Mouse (Mus musculus): Measurements from ENCODE around the gene Mast4.

Gene Mast4

DNA sequence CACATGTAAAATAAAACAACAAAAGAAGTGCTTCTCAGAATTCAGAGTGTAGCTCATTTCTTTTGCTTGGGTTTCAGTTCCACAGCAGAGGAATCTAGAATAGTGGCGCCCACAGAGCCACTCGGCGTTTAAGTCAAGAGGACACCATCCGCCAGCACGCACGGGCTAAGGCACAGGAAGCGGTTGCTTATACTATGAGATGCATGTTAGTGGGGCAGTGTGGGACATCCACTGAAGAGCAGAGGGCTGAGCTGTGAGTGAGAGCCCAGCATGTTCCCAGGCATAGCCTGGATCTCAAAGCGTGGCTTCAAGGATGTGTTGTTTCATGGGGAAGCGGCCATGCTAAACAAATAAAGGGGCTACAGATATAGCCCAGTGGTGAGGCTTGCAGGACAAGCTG is 214.6 kb downstream of the Mast4 start:
- no peak for DNase-seq (ENCODE audit: low spot score)

DNA sequence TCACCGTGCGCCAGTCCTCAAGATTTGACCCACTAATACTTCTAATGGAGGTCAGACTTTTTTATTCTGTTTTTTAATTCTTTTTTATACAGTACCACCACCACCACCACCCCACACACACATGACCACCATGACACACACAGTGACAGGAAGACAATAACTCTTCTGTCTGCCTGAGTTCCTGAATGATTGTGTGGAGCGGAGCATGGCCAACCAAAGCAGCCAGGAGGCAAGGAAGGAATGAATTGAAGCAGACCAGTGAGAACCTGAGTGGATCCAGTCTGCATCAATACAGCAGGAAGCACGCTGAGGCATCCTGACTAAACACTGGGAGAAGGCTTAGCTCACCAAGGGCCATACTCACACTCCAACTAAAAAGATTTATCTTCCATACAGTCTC is 219.2 kb downstream of the Mast4 start:
- no peak for DNase-seq (ENCODE audit: low spot score)

DNA sequence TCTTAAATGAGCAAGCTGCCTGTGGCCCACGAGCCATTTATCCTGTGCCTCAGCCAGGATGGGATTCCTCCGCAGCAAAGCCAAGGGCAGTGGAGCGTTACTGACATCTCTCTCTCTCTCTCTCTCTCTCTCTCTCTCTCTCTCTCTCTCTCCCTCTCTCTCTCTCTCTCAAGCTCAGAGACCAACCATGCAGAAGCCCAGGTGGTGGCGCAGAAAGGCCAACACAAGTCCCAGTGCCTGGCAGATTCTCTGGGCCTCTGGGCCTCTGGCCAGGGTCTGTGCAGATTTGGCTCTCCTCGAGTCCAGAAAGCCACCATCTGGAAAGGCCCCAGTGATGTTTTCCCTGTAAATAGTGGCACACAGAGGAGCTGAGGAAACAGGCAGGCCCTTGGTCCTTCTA is 220.0 kb downstream of the Mast4 start:
- DNase-seq (ENCODE audit: low spot score), result peak; percentile 57

DNA sequence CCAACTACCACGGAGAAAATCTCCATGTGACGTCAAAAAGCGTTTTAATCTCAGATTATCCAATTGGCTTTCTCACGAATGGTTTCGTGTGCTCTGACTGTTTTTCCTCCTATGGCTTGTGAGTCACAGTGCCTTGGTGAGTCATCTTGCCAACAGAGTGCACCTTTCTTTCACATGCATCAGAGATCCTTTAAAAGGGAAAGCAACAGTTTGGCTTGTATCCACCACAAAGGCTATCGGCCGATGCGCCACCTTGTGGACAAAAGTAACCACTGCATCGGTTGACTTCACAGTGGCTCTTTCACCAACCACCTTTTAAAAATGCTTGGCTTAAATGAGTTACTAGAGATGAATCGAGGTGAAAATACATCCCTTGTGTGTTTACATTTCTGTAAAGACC is 224.4 kb downstream of the Mast4 start:
- DNase-seq (ENCODE audit: low spot score), result peak; percentile 85

DNA sequence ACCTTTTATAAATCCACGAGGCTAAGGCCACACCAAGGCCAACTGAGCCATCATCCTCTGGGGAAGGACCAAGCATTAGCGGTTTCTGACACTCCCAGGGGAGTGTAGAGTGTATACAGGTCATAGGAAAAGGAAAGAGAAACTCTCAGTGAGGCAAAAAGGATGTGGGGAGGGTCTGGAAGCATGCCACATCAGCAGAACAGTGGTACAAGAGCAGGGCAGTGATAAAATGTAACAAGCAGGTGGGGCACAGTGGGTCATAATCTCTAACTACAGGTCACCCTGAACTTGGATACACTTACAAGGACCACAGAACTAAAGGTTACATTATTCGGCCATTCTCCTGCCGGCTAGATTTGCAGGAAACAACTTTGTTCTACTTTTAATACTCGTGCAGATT is 226.9 kb downstream of the Mast4 start:
- DNase-seq (ENCODE audit: low spot score), result no peak

DNA sequence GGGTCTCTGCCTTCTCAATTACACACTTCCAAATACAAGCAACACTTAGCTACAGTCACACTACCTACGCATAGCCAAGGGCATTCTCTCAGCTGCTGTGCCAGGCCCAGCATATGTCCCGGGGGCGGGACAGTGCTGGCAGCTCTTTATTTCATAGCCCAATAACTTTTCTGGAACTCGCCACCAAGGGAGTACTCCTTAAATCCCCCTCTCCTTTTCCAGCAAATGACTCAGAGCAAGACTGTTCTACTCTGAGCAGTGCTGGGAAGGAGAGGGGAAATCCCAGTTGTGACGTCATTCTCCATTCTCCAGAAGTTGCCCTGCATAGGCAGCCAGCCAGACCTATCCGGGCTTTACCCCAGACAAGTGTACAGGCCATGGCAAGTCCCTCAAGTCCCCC is 231.7 kb downstream of the Mast4 start:
- no peak for DNase-seq (ENCODE audit: low spot score)

DNA sequence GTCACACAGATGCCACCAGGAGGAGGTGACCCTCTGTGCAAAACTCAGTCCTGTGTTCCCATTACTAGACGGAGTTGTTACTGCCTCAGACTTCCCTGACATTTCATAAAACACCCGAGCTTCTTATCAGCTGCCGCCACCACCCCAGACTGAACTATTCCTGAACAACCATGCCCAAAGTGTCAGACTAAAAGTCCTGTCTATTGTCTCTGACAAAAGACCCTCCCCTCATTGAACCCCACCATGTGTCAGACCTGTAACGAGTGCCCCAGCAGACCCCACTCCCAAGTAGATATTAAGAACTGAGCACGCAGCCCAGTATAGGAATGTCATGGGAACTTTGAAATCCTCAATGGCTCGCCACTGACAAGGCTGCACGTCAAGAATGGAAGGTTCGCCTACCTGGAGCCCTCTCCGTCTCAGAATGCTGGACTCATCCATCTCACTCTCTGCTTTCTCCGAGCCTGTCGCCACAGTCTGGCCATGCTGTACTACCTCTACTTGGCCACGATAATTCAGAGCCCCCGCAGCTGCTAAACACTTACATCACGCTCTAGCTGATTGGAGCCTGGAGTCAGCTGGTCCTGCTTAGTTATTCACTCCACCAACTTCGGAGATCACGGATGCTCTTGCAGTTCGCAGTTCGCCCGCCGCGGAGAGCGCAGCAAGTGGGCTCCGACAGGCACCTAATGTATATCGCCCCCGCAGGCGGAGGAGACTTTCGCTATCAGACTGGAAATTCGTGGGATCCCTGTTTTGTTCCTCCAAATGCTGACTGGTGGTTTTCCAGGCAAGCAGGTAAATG is 237.7 kb downstream of the Mast4 start:
- peak; percentile 82 for DNase-seq (ENCODE audit: low spot score)

DNA sequence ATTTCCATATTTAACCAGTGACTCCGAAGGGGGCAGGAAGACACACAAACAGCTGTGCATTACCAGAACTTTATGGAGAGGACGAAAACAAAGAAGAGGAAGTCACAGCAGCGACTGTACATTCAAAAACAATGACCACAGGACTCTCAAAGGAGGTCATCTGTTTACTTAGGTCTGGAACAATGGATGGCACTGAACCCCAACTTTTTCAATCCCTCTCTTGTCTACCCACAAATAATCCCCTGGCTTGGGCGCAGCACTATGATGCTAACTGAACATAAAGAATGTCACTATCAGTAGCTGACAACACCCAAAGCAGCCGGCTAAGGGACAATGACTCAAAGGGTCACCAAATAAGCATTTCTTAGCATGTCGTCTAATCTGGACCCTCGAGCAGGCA is 238.8 kb downstream of the Mast4 start:
- no peak for DNase-seq (ENCODE audit: low spot score)

DNA sequence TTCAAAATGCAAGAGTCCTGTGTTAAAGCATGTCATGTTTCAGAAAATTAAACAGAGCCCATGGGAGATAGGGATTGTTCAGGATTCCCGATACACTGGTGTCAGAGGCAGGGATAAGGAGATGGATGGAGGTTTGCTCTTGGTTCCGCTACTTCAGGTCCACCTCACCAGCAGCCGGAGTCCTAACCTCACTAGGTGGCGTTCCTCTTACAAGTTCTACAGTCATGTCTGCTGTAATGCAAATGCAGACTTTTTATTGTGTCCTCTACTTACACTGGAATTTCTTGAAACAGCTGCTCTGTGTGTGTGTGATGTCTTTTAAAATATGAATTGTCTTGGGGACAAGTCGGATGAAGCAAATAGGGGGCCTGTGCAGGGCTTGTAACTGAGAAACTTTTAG is 239.7 kb downstream of the Mast4 start:
- DNase-seq (ENCODE audit: low spot score), result no peak

DNA sequence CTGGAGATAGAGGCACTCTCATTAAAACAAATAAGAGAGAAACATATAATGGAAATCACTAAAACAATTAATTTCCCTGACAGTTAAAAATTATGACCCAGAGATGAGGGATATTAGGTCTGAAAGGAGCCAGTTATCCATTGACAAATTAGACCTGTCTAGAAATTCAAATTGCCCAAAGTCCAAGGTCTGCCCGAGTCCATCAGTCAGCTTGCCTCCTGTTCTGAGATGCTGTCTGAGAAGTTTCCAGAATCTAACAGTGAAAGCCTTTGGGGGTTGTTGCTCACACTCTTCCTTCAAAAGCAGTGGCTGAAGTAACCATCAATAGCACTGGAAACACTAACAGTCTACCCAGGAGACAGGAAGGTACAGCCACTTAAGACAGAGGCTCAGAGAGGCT is 240.6 kb downstream of the Mast4 start:
- no peak for DNase-seq (ENCODE audit: low spot score)

DNA sequence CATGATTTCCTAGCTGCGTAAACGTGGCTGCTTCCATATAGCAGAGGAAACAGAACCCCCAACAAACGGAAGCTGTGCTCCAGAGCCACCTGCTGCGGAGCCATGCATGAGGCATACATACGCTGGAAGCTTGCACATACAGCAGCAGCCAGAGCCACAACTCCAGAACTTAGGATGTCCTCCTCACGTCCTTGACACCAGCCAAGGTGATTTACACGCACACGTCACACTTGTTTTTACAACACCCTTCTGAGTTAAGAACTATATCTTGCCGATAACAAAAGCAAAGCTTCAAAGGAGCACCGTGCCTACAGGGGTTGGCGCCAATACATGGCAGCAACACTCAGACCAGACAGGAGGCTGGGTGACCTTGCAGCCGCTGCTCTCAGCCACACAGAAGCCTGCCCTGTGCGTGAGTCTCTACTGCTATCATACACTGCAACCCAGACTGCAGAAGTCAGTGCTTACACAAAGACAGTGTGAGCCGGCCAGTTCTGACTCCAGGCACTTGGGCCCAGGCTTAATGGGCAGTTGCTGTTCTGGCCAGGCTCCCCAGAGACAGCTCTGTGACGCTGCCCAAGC is 248.7 kb downstream of the Mast4 start:
- no peak for DNase-seq (ENCODE audit: low spot score)

DNA sequence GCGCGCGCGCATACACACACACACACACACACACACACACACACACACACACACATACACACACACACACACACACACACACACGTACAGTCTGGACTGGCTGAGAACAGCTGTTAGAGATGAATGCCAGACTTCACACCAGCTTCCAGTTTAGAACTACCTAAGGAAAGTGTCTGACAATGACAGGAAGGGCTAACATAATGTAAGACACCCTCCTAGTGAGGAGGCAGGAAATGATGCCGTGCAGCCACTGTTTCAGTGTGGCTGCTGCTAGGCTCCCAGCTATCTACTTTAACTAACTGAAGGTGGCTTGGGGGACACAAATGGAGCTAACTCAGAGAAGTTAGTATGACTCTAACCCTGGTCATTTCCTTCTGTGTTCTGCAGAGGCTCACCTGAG is 251.4 kb downstream of the Mast4 start:
- DNase-seq (ENCODE audit: low spot score), result no peak

DNA sequence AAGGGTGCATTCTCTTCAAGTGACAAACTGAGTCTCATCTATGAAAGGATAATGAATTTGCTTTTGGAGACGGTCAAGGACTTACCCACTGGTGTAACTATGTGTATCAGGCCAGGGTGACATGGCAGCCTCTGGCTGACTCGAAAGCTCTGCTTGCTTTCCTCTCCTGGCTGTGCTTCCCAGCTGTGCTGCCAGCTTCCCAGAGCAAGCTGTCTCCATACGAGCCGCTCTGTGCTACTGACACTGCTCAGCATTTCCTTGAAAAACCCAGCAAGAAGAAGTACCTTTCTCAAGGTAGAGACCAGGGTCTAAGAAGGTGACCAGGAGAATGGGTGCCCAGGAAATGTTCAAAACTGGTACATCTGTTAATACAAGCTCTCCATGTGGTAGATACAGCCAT is 254.5 kb downstream of the Mast4 start:
- no peak for DNase-seq (ENCODE audit: low spot score)

DNA sequence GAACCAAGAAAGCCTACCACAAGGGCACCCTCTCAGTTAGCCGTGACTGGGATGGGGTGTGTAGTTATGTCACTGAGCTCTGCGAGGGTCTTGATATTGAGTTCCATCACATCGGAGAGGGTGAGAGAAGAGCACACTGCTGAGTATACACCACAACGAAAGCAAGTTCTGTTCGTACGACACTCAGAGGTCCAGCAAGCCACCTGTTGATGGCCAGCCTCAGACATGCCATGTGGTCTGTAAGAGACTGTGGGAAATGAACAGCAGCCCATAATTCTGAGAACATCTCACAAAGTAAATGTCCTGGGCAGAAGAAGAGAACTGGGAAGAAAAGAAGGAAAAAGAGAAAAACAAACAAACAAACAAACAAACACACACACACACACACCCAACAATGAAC is 255.5 kb downstream of the Mast4 start:
- no peak for DNase-seq (ENCODE audit: low spot score)

DNA sequence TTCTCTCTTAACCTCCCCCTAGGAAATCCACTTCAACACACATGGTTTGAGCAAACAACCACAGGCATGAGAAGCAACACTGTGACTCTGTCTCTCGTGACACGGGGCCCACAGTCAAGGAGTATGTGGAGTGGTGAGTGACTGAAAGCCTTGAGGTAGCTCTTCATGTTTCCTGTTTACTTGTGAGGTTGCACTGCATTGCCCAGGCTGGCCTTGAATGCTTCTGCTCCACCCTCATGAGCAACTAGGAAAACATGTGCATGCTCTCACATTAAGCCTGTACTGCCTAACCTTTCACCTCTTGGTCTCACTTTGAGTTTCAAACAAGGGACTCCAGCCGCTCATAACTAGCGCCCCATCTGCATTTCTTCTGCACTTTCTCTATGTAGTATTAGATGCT is 260.8 kb downstream of the Mast4 start:
- DNase-seq (ENCODE audit: low spot score), result no peak

DNA sequence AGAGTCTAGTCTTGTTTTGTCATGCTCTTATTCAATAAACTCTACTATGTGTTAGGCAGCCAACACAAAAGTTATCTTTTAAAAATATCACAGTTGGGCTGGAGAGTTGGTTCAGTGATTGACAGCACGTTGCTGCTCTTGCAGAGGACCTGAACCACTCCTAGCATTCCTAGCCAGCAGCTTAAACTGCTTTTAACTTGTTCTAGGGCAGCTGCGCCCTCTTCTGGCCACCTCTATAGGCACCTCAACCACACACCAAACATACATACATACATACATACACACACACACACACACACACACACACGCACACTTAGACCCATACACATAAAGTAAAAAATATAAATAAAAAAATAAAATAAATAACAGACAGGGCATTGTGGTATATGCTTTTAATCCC is 262.5 kb downstream of the Mast4 start:
- DNase-seq (ENCODE audit: low spot score), result no peak

DNA sequence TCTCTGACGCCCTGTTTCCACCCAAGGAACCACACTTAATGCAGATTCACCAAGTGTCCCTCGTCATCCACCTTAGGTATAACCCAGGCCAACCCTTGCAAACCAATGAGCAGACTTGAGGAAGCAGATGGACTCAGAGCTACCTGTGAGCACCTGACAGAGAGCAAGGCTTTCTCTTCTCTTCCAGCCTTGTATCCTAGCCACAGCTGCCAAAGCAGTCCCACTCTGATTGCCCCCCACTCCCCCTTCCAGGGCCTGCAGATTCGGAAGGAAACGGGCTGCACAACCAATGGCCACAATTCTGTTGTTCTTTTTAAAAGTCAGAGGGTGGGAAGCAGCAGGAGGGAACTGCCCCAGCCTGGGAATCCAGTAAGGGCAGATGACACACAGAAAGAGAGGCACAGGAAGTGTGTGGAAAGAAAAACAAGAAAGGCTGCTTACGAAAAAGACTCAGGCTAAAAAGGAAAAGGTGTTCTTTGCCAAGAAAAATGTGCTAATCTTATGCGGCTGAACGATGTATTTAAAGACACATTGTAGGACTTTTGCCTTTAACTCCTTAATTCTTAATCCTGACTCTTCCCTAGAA is 266.6 kb downstream of the Mast4 start:
- no peak for DNase-seq (ENCODE audit: low spot score)

DNA sequence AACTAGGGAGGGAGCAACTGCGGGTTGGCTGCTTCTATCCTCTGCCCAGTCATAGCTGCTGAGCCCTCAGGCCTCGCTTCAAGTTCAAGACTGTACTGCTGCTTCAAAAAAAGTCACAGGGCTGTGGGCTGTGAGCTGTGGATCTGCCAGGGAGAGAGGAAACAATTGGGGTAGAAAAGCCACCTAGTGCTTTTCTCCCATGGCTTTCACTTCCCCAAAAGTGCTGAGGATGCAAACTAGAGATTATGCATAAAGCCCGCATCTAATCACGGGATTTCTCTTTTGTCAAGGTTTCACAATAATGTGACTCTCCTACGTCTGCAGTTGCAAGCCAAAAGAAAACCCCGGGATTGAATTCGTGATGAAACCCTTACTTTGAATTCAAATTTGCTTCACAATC is 268.9 kb downstream of the Mast4 start:
- no peak for DNase-seq (ENCODE audit: low spot score)

DNA sequence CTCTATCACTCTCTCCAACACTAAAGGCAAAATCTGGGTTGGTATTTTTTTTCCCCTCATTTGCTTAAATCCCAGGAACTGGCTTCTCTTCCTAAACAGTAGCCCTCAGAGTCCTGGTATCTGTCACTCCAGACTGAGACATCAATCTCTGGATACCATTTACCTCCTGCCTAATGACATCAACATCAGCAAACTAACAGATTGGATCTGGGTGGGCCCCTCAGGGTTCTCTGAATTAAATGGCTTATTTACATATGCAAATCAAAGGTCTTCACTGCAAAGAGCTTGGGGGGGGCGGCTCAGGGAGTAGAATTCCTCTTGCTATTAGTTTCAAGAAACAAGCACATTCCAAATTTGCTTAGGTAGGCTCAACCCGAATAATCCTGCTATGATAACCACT is 272.6 kb downstream of the Mast4 start:
- DNase-seq (ENCODE audit: low spot score), result no peak

DNA sequence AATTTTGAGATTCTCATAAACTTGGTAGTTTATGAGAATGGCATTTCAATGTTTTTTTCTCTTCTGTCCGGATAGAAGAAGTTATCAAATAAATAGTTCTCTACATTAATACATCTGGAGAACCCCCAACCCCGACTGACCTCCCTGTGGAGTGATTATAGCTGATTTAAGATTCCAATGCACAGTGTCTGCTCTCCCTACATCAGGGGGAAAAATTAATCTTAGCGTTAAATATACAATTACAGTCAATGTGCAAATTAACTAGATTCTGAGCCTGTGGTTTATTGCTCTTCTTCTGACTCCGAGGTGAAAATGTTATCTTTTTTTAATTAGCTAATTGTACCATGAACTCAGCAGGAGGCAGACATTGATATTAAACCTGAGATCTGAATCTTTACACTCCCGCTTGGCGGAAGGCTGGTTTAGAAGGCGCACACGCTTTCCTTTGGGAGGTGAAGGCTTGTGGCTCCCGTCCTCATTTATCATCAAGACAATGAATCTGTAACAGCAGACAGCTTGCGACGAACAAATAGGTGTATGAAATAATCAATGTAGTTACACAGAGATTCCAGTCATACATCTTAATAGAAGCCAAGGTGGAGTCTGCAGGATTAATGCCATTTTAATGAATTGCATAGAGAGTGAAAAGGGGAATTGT is 274.2 kb downstream of the Mast4 start:
- DNase-seq (ENCODE audit: low spot score), result no peak

DNA sequence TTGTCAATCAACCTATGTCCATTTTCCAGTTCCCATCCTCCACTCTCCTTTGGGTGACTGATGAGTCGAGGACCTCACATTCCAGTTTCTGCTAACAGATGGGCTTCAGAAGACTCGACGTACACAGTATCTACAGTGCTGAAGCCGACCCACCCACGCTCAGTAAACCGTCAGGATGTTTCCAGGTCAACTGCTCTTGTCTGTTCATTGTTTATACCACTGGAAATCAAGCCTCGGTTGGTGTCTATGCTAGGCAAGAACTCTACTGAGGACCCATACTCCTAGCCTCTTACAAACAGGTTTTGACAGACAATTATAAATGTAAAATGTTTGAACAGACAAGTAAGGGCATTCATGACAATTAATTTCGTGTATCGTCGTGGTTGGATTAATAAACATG is 277.8 kb downstream of the Mast4 start:
- peak; percentile 62 for DNase-seq (ENCODE audit: low spot score)

DNA sequence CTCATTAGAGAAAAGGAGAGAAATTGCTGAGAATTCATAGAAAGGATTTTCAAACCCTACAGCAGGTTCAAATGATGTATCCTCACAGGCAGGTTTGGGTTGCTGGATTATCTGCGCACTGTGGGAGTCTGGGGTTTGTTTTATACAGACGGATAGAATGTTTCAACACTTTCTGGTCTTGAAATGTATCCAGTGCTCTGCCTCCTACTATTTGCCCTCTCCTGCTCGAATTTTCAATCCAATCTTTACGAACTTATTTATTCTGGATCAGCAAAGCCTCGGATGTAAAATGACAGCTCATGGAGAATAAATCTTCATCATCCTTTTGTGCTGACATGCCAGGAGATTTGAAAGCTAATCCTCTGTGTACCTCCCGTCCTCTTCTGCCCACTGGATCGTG is 281.6 kb downstream of the Mast4 start:
- no peak for DNase-seq (ENCODE audit: low spot score)

DNA sequence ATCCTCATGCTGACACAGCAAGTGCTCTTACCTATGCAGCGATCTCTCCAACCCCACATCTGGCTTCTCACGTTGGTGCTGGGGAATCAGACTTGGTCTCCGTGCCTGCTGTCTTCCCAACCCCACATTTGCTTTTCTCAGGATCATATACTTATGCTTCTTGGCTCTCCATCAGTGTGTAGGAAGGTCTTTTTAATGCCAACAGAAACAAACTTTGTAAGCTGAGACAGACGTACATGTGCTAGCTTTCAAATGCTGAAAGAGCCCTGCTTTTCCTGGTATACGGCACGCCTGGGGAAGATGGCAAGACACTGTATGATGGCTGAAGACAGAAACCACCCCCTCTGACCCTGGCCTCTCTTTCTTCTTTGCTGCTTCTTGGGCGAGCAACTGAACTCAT is 285.3 kb downstream of the Mast4 start:
- DNase-seq (ENCODE audit: low spot score), result no peak

Data from retina, embryonic 14.5 days (tissue).